In the genomic region with DNA sequence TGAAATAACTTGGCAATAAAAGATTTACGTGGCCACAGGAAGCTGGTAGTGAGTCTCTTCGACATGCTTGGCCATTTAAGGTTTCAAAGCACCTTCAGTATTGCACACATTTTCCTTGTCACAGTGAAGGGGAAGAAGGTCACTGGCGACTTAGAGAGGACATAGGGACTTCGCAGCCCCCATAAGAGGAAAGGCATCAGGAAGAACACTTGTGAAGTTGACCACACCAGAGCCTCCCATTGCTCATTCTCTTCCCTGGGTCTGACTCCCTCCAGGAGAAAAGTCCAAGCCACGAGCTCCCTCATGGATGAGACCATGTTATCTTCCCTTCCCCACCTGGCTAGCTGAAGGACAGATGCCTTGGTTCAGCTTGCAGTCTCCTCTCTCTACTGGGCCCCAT, we compare ENCODE assay signal across 24 mouse cellular contexts.
A peak's percentile ranks its signal among the peaks of the same experiment; 100 is the strongest.
DNase-seq lines count a peak whose midpoint lies in the region; ATAC-seq lines count a peak whose summit lies in the region.
"Had no signal": no experiment of that assay in that cellular context is flagged by ENCODE, and none has a peak within 500 bp of the region (broad histone marks: within the 10 kb centered on the region; RNA-seq: fewer than 3 reads in every experiment).

No protein-coding gene starts in this region.

- no peak overlapping the region for H3K4me3 ChIP-seq in embryonic facial prominence, embryonic 13.5 days
- no peak overlapping the region for H3K4me3 ChIP-seq in embryonic facial prominence, embryonic 10.5 days
- no peak overlapping the region for H3K4me3 ChIP-seq in limb, embryonic 12.5 days (replicated peaks)
- H3K4me3 ChIP-seq in limb, embryonic 10.5 days = no peak overlapping the region
- H3K4me3 ChIP-seq in stomach, embryonic 15.5 days (replicated peaks) = no peak overlapping the region
- H3K4me3 ChIP-seq: embryonic facial prominence, embryonic 12.5 days; forebrain, embryonic 10.5 days; forebrain, embryonic 13.5 days; gastrocnemius, adult 2 months; hindbrain, embryonic 10.5 days; hindbrain, embryonic 13.5 days had no signal

- no peaks in the 10 kb centered on the region for H3K27me3 ChIP-seq in embryonic facial prominence, embryonic 13.5 days
- H3K27me3 ChIP-seq in embryonic facial prominence, embryonic 10.5 days (replicated peaks; ENCODE audit: low read depth, poor library complexity, severe bottlenecking) = no peaks in the 10 kb centered on the region
- H3K27me3 ChIP-seq in limb, embryonic 12.5 days = no peaks in the 10 kb centered on the region; the same call in 1 of the 2 replicates
- no peaks in the 10 kb centered on the region for H3K27me3 ChIP-seq in limb, embryonic 10.5 days (ENCODE audit: low read depth, poor library complexity, severe bottlenecking)
- H3K27me3 ChIP-seq in stomach, embryonic 15.5 days (replicated peaks) = no peaks in the 10 kb centered on the region
- H3K27me3 ChIP-seq: embryonic facial prominence, embryonic 12.5 days; forebrain, embryonic 13.5 days; hindbrain, embryonic 13.5 days had no signal

- DNase-seq in embryonic facial prominence, embryonic 10.5 days (ENCODE audit: low spot score) = no peak
- DNase-seq in limb, embryonic 10.5 days (ENCODE audit: low spot score) = no peak
- DNase-seq in gastrocnemius, adult 18-20 months (ENCODE audit: low spot score) = no peak
- DNase-seq in thymus, postnatal 36 days = no peak
- DNase-seq: adrenal gland, adult 8-10 months; adrenal gland, postnatal 25 days; cerebellum, adult 18-20 months; cerebellum, adult 9-10 months; cerebellum, postnatal 14 days; gastrocnemius, adult 2 months; gastrocnemius, postnatal 14 days; heart, adult 18-20 months; heart, postnatal 36 days had no signal

- H3K36me3 ChIP-seq in embryonic facial prominence, embryonic 13.5 days = no peaks in the 10 kb centered on the region
- H3K36me3 ChIP-seq in embryonic facial prominence, embryonic 10.5 days (replicated peaks) = no peaks in the 10 kb centered on the region
- H3K36me3 ChIP-seq in limb, embryonic 12.5 days = no peaks in the 10 kb centered on the region
- H3K36me3 ChIP-seq in limb, embryonic 10.5 days = no peaks in the 10 kb centered on the region
- H3K36me3 ChIP-seq in stomach, embryonic 15.5 days = no peaks in the 10 kb centered on the region
- H3K36me3 ChIP-seq: embryonic facial prominence, embryonic 12.5 days; forebrain, embryonic 10.5 days; hindbrain, embryonic 10.5 days; hindbrain, embryonic 13.5 days had no signal

- no peak for ATAC-seq in embryonic facial prominence, embryonic 13.5 days (ENCODE audit: insufficient number of reproducible peaks, insufficient read depth, low FRiP score, low TSS enrichment, low read depth)
- ATAC-seq in limb, embryonic 12.5 days (ENCODE audit: insufficient number of reproducible peaks, insufficient read depth, low FRiP score, low TSS enrichment, low read depth) = no peak
- ATAC-seq in stomach, embryonic 15.5 days (ENCODE audit: insufficient read depth, low FRiP score, low read depth) = no peak
- ATAC-seq: activated CD4-positive, CD25-positive, alpha-beta regulatory T cell, adult 4 months; forebrain, embryonic 13.5 days; forebrain, embryonic 16.5 days; hindbrain, embryonic 16.5 days had no signal

- peaks cover 20% of the 10 kb centered on the region for H3K4me1 ChIP-seq in embryonic facial prominence, embryonic 13.5 days
- 0 out of 2 replicates have a peak, but pooled peaks cover 8% of the 10 kb centered on the region for H3K4me1 ChIP-seq in embryonic facial prominence, embryonic 10.5 days
- H3K4me1 ChIP-seq in limb, embryonic 12.5 days (replicated peaks) = peaks cover 12% of the 10 kb centered on the region
- H3K4me1 ChIP-seq in limb, embryonic 10.5 days = peaks cover 5% of the 10 kb centered on the region; the same call in 1 of the 2 replicates
- peaks cover 5% of the 10 kb centered on the region; the same call in 1 of the 2 replicates for H3K4me1 ChIP-seq in stomach, embryonic 15.5 days
- H3K4me1 ChIP-seq: forebrain, embryonic 10.5 days; hindbrain, embryonic 10.5 days; hindbrain, embryonic 13.5 days had no signal

- peaks cover 6% of the 10 kb centered on the region; the same call in 1 of the 2 replicates for H3K9me3 ChIP-seq in embryonic facial prominence, embryonic 13.5 days
- 0 out of 2 replicates have a peak, but pooled peaks cover 4% of the 10 kb centered on the region for H3K9me3 ChIP-seq in embryonic facial prominence, embryonic 10.5 days
- H3K9me3 ChIP-seq in limb, embryonic 12.5 days = peaks cover 11% of the 10 kb centered on the region; the same call in 1 of the 2 replicates
- no peaks in the 10 kb centered on the region for H3K9me3 ChIP-seq in limb, embryonic 10.5 days (replicated peaks)
- no peaks in the 10 kb centered on the region for H3K9me3 ChIP-seq in stomach, embryonic 15.5 days
- H3K9me3 ChIP-seq: hindbrain, embryonic 10.5 days; hindbrain, embryonic 13.5 days had no signal

- no peak overlapping the region for H3K9ac ChIP-seq in embryonic facial prominence, embryonic 13.5 days
- H3K9ac ChIP-seq in limb, embryonic 12.5 days (replicated peaks) = no peak overlapping the region
- H3K9ac ChIP-seq in stomach, embryonic 15.5 days = no peak overlapping the region
- H3K9ac ChIP-seq: embryonic facial prominence, embryonic 12.5 days; forebrain, embryonic 13.5 days; hindbrain, embryonic 13.5 days had no signal

- 85% methylated on average over 5 of the region's 5 CpGs for WGBS in embryonic facial prominence, embryonic 13.5 days
- 86% methylated on average over 5 of the region's 5 CpGs for WGBS in embryonic facial prominence, embryonic 10.5 days
- WGBS in limb, embryonic 12.5 days = 89% methylated on average over 5 of the region's 5 CpGs
- 88% methylated on average over 5 of the region's 5 CpGs for WGBS in limb, embryonic 10.5 days
- 79% methylated on average over 5 of the region's 5 CpGs for WGBS in stomach, embryonic 15.5 days

- H3K4me2 ChIP-seq in embryonic facial prominence, embryonic 13.5 days = no peak overlapping the region
- no peak overlapping the region for H3K4me2 ChIP-seq in limb, embryonic 12.5 days
- H3K4me2 ChIP-seq in stomach, embryonic 15.5 days = no peak overlapping the region
- H3K4me2 ChIP-seq: embryonic facial prominence, embryonic 12.5 days; forebrain, embryonic 13.5 days; hindbrain, embryonic 13.5 days had no signal

- 0 out of 2 replicates have a peak overlapping the region, but pooled peaks have one; percentile 65 for H3K27ac ChIP-seq in embryonic facial prominence, embryonic 13.5 days
- H3K27ac ChIP-seq in embryonic facial prominence, embryonic 10.5 days (replicated peaks) = no peak overlapping the region
- H3K27ac ChIP-seq in limb, embryonic 12.5 days = peak overlapping the region; percentile 35; the same call in 1 of the 2 replicates
- no peak overlapping the region for H3K27ac ChIP-seq in limb, embryonic 10.5 days
- peak overlapping the region; percentile 13; the same call in 1 of the 2 replicates for H3K27ac ChIP-seq in stomach, embryonic 15.5 days
- H3K27ac ChIP-seq: forebrain, embryonic 10.5 days; forebrain, embryonic 13.5 days; gastrocnemius, adult 2 months; hindbrain, embryonic 10.5 days; hindbrain, embryonic 13.5 days had no signal

Comparison
In these comparisons a context has a peak if more than half of its experiments do, and no peak if none do; other contexts are left out.
1. H3K27ac ChIP-seq: peak in embryonic facial prominence, embryonic 13.5 days (single experiment), limb, embryonic 12.5 days (single experiment) and stomach, embryonic 15.5 days (single experiment); none in embryonic facial prominence, embryonic 10.5 days (single experiment) and limb, embryonic 10.5 days (single experiment).